Mouse (Mus musculus) CH12.LX (cell line): ENCODE results near the gene Denr. TPM values are rescaled to one million over a fixed set of nuclear protein-coding genes. Genes with fewer than 3 reads are reported as not detected.

Source experiments
- DNase-seq: peaks from one replicate; pipeline ENCODE4 v3.0.0-alpha.2; 2013; ENCODE audit errors: extremely low read depth
- H3K27ac ChIP-seq: 2 replicates; pipeline ENCODE4 v1.5.1; 2012; ENCODE audit warnings: low read depth, mild to moderate bottlenecking, control low read depth, moderate library complexity; ENCODE audit not compliant: insufficient read depth
- H3K27me3 ChIP-seq: replicated peaks from 2 replicates; pipeline ENCODE3; 2012; ENCODE audit warnings: inconsistent platforms
- H3K36me3 ChIP-seq, 2 experiments: replicated peaks in 1 of 2; 2 replicates each; pipeline versions ENCODE3 to v1.6.1; 2012; ENCODE audit warnings: inconsistent platforms in 1 of 2, low read length in 1 of 2, mild to moderate bottlenecking in 1 of 2, mixed read lengths in 1 of 2, moderate library complexity in 1 of 2; ENCODE audit not compliant: control insufficient read depth in 1 of 2, insufficient read depth in 1 of 2
- H3K4me1 ChIP-seq, 2 experiments: 2 replicates each; pipeline ENCODE4 v1.6.1; 2012; ENCODE audit warnings: inconsistent platforms in 1 of 2, moderate library complexity in 1 of 2; ENCODE audit not compliant: insufficient read depth in 2 of 2, control insufficient read depth in 1 of 2
- H3K4me2 ChIP-seq: 2 replicates; pipeline ENCODE4 v1.6.1; 2012; ENCODE audit warnings: low read depth, mild to moderate bottlenecking, control low read depth; ENCODE audit not compliant: poor library complexity, insufficient read depth, severe bottlenecking
- H3K4me3 ChIP-seq, 3 experiments: fragments of 150-350 bp in 1 of 3; sonication (generic) in 1 of 3; replicated peaks in 1 of 3; 2 replicates each; pipeline versions ENCODE3 to v1.5.1; 2011 to 2012; ENCODE audit warnings: low read depth in 2 of 3, low read length in 2 of 3, mild to moderate bottlenecking in 2 of 3, moderate library complexity in 2 of 3, control low read depth in 1 of 3, improper control_type of control experiment in 1 of 3, inconsistent platforms in 1 of 3, mixed read lengths in 1 of 3; ENCODE audit not compliant: poor library complexity in 1 of 3
- H3K79me2 ChIP-seq: replicated peaks from 2 replicates; pipeline ENCODE4 v1.6.1; 2012; ENCODE audit warnings: mild to moderate bottlenecking, moderate library complexity; ENCODE audit not compliant: control insufficient read depth, poor library complexity, insufficient read depth, severe bottlenecking; ENCODE audit errors: extremely low read depth
- H3K9ac ChIP-seq: 2 replicates; pipeline ENCODE4 v1.6.1; 2012; ENCODE audit warnings: low read depth, mild to moderate bottlenecking, control low read depth, moderate library complexity; ENCODE audit not compliant: insufficient read depth
- H3K9me3 ChIP-seq: replicated peaks from 2 replicates; pipeline ENCODE3; 2012; ENCODE audit warnings: low read length, inconsistent platforms, mixed read lengths
- BHLHE40 ChIP-seq: IDR thresholded peaks from 2 replicates; pipeline ENCODE4 v1.6.1; 2011; ENCODE audit warnings: mild to moderate bottlenecking, low read depth, low read length, improper control_type of control experiment
- ETS1 ChIP-seq: conservative IDR thresholded peaks from 2 replicates; pipeline ENCODE4 v1.6.1; 2012; ENCODE audit warnings: low read depth, mild to moderate bottlenecking, inconsistent platforms, low read length, improper control_type of control experiment, moderate library complexity
- GABPA ChIP-seq: IDR thresholded peaks from 2 replicates; pipeline ENCODE4 v1.6.1; 2012; ENCODE audit warnings: low read depth, low read length, improper control_type of control experiment, inconsistent platforms; ENCODE audit not compliant: insufficient replicate concordance
- HCFC1 ChIP-seq: IDR thresholded peaks from 2 replicates; pipeline ENCODE4 v1.6.1; 2012; ENCODE audit warnings: low read depth, mild to moderate bottlenecking, inconsistent platforms, low read length, improper control_type of control experiment
- IRF4 ChIP-seq: IDR thresholded peaks from 2 replicates; pipeline ENCODE4 v1.6.1; 2014; ENCODE audit warnings: low read depth, mild to moderate bottlenecking, inconsistent platforms, low read length, improper control_type of control experiment
- KAT2A ChIP-seq: IDR thresholded peaks from 2 replicates; pipeline ENCODE4 v1.6.1; 2012; ENCODE audit warnings: low read length, improper control_type of control experiment, inconsistent platforms; ENCODE audit not compliant: insufficient replicate concordance
- MEF2A ChIP-seq: IDR thresholded peaks from 2 replicates; pipeline ENCODE4 v1.6.1; 2014; ENCODE audit warnings: low read depth, mild to moderate bottlenecking, inconsistent platforms, low read length, improper control_type of control experiment, borderline replicate concordance
- MXI1 ChIP-seq: IDR thresholded peaks from 2 replicates; pipeline ENCODE4 v1.6.1; 2011; ENCODE audit warnings: mild to moderate bottlenecking, low read depth, low read length, improper control_type of control experiment
- PAX5 ChIP-seq: IDR thresholded peaks from 2 replicates; pipeline ENCODE4 v1.6.1; 2012; ENCODE audit warnings: low read length, inconsistent platforms, mixed read lengths
- POLR2A ChIP-seq: IDR thresholded peaks from 2 replicates; pipeline ENCODE4 v1.6.1; 2011; ENCODE audit warnings: low read depth, mild to moderate bottlenecking, improper control_type of control experiment, low read length
- POLR2AphosphoS2 ChIP-seq: IDR thresholded peaks from 2 replicates; pipeline ENCODE4 v1.6.1; 2011; ENCODE audit warnings: low read depth, low read length, improper control_type of control experiment
- TBP ChIP-seq: conservative IDR thresholded peaks from 2 replicates; pipeline ENCODE4 v1.6.1; 2011; ENCODE audit warnings: low read depth, low read length, improper control_type of control experiment
- UBTF ChIP-seq: IDR thresholded peaks from 2 replicates; pipeline ENCODE4 v1.6.1; 2012; ENCODE audit warnings: low read depth, mild to moderate bottlenecking, inconsistent platforms, low read length, improper control_type of control experiment, moderate library complexity
- USF1 ChIP-seq: IDR thresholded peaks from 2 replicates; pipeline ENCODE4 v1.6.1; 2014; ENCODE audit warnings: low read depth, mild to moderate bottlenecking, inconsistent platforms, low read length, improper control_type of control experiment
- USF2 ChIP-seq: conservative IDR thresholded peaks from 2 replicates; pipeline ENCODE4 v1.6.1; 2011; ENCODE audit warnings: low read depth, low read length, improper control_type of control experiment
- ZC3H11A ChIP-seq: IDR thresholded peaks from 2 replicates; pipeline ENCODE4 v1.6.1; 2012; ENCODE audit warnings: low read depth, mild to moderate bottlenecking, inconsistent platforms, low read length, improper control_type of control experiment
- ZNF384 ChIP-seq: IDR thresholded peaks from 2 replicates; pipeline ENCODE4 v1.6.1; 2012; ENCODE audit warnings: low read depth, low read length, improper control_type of control experiment, inconsistent platforms
- dilution Hi-C: fragments of 300-500 bp; cut with MboI; formaldehyde crosslinking; loops from 2 replicates; pipeline ENCODE4 v1.14.3; 2020; ENCODE audit warnings: low sequenced_read_pairs; ENCODE audit not compliant: extremely low pct_unique_long_range_greater_than_20kb, extremely low pct_ligation_motif_present
- in situ Hi-C: fragments of 300-500 bp; cut with MboI; formaldehyde crosslinking; loops from 3 replicates; pipeline ENCODE4 v1.14.3; 2019; ENCODE audit warnings: low sequenced_read_pairs, low pct_ligation_motif_present, low pct_unique_long_range_greater_than_20kb, mixed read lengths
- polyA plus RNA-seq: library from polyadenylated mRNA; unstranded; fragments of >175 nt; gene quantifications from 2 replicates; pipeline ENCODE4 v1.2.1, GENCODE M21; 2012; ENCODE audit warnings: low read depth; ENCODE audit not compliant: insufficient read length
- total RNA-seq, 2 experiments: library from RNA; depleted of rRNA; stranded (reverse); fragments of 300-350 nt in 1 of 2; fragments of >200 nt in 1 of 2; gene quantifications; 2 replicates each; pipeline ENCODE4 v1.2.3; 2012 to 2014

The Denr gene
- total and polyA plus RNA-seq, 3 experiments: 80.9 to 423 (median 128) TPM

DNA sequence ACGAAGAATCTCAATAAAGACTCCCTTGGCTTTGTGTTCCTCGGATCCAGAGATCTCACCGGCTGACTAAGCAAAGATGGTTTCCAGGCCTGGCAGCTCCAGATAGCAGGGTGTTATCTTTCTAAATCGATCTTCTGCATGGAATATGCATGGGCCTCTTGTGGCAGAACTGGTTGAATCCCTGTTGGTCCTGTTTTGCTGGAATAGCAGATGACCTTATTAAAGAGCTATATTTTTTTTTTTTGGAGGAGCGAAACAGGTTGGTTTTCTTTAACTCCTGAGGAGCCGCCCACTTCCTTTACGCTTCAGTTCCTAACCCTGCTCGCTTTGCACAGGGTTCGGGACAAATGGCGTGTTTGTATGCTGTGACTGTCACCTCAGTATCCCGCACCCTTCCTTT is 10.6 kb upstream of the Denr start:
- H3K4me2 ChIP-seq: no peak overlapping the region
- H3K36me3 ChIP-seq: no peaks in the 10 kb centered on the region
- H3K4me1 ChIP-seq: peaks cover 2 to 46% of the 10 kb centered on the region in 2 experiments; a peak in 3 of 4 replicates
- DNase-seq: no peak
- TF ChIP-seq POLR2AphosphoS2 (no peak), POLR2A (no peak), KAT2A (no peak), GABPA (no peak), ZNF384 (no peak), MEF2A (no peak), MXI1 (no peak), PAX5 (no peak), ZC3H11A (no peak), UBTF (no peak), ETS1 (no peak), IRF4 (no peak), TBP (no peak)
- H3K79me2 ChIP-seq: no peaks in the 10 kb centered on the region
- dilution Hi-C loops: no loop called here
- in situ Hi-C loops: no loop called here
- no peak overlapping the region for H3K9ac ChIP-seq
- no peak overlapping the region for H3K4me3 ChIP-seq
- H3K27ac ChIP-seq: no peak overlapping the region
- no peaks in the 10 kb centered on the region for H3K27me3 ChIP-seq
- no peaks in the 10 kb centered on the region for H3K9me3 ChIP-seq

DNA sequence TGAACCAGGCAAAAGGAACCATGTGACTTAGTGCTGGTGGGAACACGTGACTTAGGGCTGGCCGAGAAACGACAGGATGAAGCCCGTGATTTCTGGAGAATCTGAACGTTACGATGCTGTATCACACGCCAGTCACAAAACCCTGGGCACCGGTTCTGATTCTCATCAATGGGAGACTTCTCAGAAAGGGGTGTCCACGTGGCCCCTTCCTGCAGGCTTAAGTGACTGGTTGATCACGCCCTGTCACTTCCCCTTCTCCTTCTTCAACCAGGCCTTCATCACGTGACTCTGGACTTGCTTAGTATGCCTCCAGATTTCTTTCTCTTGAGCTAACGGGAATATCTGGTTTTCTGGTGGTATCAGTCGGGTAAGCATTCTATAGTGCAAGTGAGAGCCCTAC is 9.6 kb upstream of the Denr start:
- H3K27me3 ChIP-seq: no peaks in the 10 kb centered on the region
- dilution Hi-C loops (no loop called here), in situ Hi-C loops (no loop called here)
- H3K4me2 ChIP-seq: no peak overlapping the region
- no peaks in the 10 kb centered on the region for H3K36me3 ChIP-seq
- no peak overlapping the region for H3K27ac ChIP-seq
- H3K4me3 ChIP-seq: no peak overlapping the region
- peaks cover 0 to 38% of the 10 kb centered on the region in 2 experiments; a peak in 2 of 4 replicates for H3K4me1 ChIP-seq
- TF ChIP-seq BHLHE40: 0 out of 2 replicates have a peak, but pooled peaks have one; percentile 21
- peak; percentile 25; the same call in 1 of the 2 replicates for TF ChIP-seq USF2
- peak; percentile 46; the same call in 1 of the 2 replicates for TF ChIP-seq USF1
- TF ChIP-seq HCFC1: no peak
- no peaks in the 10 kb centered on the region for H3K79me2 ChIP-seq
- no peak overlapping the region for H3K9ac ChIP-seq
- DNase-seq: no peak
- H3K9me3 ChIP-seq: no peaks in the 10 kb centered on the region
